Mouse (Mus musculus) spleen, adult 2 months (tissue): Measurements from ENCODE around the gene Mgll.

Source experiments
- CTCF ChIP-seq: fragments of 200-500 bp; IDR thresholded peaks from 2 replicates; pipeline ENCODE4 v1.5.1; 2011; ENCODE audit warnings: mild to moderate bottlenecking, inconsistent platforms; ENCODE audit not compliant: insufficient read depth, insufficient read length, insufficient replicate concordance; ENCODE audit errors: extremely low read depth
- POLR2A ChIP-seq: fragments of 200-500 bp; IDR thresholded peaks from 2 replicates; pipeline ENCODE4 v1.6.1; 2011; ENCODE audit warnings: low read depth, low read length, inconsistent platforms

DNA sequence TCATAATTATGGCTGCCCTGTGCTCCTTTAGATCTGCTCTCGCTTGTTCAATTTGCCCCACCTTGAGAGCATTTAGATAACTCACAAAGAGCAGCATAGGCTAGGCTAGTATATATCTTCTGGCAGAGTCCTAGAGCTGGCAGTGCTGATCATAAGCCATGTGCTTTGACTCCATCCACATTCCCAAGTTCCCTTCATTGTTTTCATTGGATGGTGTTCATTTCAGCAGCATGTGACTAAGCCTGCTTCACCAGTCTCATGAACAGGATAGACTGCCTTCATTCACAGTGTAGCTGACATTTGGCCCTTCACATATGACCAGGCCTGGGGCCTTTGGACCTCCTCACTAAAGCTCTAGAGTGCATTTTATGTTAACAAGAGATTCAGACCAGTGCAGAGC, 21.3 kb upstream of the Mgll start:
- TF ChIP-seq CTCF (no peak), POLR2A (no peak)
